Mouse (Mus musculus): ENCODE results near the gene Bhlhe40.

Bhlhe40 gene

DNA sequence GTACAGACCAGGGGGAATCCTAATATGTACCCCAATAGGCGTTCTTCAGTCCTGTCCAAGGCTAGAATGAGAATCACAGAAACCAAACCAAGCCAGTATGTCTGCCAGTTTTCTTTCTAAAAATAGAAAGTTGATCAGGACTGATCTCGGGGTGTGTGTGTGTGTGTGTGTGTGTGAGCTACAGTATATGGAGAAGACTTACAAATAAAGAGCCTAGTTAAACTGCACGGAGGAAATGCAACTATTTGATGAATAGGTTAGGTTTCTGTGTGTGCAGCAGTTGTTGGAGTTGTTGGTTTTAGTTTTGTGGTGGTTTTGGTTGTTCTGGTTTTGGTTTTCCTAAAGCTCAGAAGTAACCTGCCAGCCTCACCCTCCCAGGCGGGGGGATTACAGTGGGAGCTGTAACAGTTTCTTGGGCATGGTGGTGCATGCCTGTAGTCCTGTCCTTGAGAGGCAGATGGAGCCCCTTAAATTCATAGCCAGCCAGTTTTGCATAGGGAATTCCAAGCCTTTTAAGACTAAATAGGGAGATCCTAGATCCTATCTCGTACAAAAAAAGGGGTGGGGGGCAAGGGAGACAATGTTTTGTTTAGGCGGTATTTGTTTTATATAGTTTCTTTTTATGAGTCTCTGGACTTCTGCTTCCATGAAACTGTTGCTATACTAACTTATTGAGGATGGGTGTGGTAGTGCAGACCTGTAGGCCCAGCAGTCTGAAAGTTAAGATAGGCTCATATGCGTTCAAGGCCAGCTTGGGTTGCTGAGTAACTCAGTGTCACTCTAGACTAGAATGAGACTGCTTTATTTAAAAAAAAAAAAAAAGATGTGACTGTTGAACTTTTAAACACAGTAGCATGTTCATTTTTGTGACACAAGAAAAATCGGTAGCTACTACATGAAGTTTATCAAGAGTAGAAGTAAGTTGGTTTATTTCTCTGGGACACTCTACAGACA, 3.1 kb downstream of the Bhlhe40 start:
- DNase-seq (ENCODE audit: low read depth), result no peak

DNA sequence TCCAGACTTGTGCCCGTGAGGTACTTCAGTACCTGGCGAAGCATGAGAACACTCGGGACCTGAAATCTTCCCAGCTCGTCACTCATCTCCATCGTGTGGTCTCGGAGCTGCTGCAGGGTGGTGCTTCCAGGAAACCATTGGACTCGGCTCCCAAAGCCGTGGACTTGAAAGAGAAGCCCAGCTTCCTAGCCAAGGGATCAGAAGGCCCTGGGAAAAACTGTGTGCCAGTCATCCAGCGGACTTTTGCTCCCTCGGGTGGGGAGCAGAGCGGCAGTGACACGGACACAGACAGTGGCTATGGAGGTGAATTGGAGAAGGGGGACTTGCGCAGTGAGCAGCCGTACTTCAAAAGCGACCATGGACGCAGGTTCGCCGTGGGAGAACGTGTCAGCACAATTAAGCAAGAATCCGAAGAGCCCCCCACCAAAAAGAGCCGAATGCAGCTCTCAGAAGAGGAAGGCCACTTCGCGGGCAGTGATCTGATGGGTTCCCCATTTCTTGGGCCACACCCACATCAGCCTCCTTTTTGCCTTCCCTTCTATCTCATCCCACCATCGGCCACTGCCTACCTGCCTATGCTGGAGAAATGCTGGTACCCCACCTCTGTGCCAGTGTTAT, 4.2 kb downstream of the Bhlhe40 start:
- DNase-seq (ENCODE audit: low read depth), result no peak

DNA sequence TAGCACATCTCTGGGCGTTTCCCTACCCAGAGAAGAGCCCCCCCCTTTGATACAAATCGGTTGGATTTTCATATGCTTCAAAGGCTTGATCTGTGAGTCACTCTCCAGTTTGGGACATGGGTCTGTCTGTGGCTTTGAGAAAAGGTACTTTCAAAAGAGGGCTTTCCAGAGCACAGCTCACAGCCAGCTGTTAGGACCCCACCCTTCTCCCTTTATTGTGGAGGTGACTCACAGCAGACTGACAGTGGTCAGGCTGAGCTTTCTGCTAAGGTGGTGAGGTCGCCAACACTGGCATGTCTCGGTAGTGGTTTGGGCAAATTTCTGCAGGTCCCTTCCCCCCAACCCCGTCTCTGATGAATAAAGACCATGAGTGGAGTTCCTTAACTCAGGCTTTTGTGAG, 5.2 kb downstream of the Bhlhe40 start:
- DNase-seq (ENCODE audit: low read depth), result no peak

DNA sequence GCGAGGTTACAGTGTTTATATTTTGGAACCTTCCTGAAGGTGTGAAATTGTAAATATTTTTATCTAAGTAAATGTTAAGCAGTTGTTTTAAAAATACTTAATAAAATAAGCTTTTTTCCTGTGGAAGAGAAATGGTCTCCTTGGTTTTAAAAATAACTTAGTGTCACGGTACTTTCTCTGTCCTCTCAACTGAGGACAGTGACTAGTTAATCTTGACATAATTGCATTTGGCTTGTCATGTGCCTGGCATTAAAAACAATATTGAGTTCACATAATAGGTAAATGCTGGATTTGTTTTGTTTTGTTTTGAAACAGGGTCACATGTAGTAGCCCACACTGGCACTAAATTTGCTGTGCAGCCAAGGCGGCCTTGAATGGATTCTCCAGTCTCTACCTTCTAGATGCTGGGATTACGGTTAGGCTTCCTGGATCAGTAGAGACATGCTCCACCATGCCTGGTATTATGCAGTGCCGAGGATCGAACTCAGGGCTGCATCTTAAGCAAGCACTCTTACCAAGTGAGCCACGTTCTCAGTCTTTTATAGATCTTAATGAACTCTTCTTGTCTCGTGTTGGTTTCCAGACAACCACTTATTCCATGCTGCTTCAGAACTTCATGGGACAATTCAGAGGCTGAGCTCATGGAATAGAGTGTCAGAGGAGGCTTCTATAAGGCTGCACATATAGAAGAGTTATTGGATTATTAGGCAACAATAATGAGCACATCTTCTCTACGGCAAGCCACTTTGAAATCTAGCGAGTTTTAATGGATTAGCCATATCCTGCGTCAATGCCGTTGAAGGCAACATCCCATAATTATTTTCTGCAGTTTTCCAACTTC, 6.4 kb downstream of the Bhlhe40 start:
- DNase-seq (ENCODE audit: low read depth), result no peak

DNA sequence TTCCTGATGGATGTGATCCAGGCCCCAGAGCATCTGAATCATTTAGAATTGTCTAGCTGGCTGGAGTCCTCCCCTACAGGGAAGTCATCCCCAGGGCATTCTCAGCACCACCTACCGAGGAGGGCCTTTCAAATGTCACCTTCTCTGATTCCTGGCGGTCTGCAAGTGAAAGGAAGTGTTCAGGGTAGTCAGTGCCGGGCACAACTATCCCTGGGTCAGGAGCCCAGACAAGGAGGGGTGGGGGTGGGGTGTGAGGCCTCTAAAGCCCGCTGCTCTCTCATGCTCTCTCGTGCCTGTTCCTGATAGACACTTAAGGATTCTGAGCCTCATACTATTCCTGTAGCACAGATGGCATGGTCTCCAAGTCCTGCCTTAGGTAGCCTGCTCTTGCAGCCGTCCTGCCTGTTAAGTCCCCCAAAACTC, 7.2 kb downstream of the Bhlhe40 start:
- DNase-seq (ENCODE audit: low read depth), result no peak

DNA sequence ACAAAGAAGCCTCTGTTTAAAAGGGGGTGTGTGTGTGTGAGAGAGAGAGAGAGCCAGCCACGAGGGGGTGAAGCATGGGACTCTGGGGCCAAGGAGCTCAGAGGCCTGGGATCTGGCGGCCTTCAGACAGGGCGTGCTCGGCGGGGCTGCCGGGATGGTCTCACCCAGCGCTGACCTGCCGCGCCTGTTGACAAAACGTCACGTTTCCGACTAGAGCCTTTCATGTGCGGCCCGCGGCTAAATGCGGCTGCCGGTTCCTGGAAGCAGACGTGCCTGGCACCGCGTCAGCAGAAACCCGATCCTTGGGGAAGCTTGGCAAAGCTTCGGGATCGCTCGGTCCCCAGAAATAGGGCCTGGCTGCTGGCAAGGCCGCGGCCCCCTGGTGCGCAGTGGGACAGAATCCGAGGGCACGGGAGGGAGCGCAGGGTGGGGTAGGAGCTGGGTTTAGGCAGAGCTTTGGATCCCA, 7.9 kb downstream of the Bhlhe40 start:
- peak; percentile 47 for DNase-seq (ENCODE audit: low read depth)

DNA sequence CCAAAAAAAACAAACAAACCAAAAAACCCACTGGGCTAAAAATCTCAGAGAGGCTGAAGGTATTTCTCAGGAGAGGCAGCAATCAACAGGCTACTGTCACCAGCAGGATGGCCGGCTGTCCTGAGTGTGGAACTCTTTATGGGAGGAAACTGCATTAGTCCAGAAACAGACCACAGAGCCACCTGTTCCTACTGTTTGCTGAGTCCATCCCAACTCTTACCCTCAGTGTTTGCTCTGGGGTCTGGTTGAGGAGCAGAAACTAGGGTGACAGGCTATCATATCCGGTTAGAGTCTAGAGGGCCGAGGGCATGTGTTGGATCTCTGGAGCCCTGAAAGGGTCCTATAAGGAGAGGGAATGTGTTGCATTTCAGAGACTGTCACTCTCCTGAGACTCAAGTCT, 9.8 kb downstream of the Bhlhe40 start:
- no peak for DNase-seq (ENCODE audit: low read depth)

DNA sequence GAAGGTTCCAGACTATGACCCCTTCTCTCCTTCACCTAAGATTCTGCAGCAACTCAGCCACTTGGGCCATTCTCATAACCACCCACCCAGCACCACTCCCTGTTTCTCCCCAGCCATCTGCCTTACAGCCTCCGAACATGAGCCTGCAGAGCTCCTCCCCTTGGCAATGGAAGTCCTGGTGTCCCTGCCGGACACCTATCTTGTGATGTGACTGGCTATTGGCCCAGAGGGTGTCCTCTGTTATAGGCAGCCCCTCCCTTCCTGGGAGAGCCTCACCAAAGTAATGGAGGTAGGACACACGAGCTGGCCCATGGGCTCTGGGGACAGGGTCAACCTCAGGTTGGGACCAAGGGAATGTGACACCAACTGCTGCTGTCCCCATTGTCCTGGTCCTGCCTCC, 10.4 kb downstream of the Bhlhe40 start:
- DNase-seq (ENCODE audit: low read depth), result no peak

DNA sequence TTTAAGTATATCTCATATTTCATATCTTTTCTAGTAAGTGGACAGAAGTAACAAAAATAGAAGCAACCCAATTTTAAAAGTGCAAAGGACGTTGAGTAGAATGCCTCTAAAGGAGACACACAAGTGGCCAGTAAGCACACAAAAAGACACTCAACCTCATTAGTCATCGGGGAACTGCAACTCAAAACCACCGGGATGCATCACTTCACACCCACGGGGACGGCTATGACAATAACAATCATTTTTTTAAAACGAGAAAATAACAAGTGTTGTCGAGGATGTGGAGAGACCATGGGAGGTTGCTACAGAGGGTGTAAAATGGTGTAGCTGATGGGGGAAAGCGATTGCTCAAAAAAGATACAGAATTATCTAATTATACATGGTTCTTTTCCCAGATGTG, 11.7 kb downstream of the Bhlhe40 start:
- no peak for DNase-seq (ENCODE audit: low read depth)

DNA sequence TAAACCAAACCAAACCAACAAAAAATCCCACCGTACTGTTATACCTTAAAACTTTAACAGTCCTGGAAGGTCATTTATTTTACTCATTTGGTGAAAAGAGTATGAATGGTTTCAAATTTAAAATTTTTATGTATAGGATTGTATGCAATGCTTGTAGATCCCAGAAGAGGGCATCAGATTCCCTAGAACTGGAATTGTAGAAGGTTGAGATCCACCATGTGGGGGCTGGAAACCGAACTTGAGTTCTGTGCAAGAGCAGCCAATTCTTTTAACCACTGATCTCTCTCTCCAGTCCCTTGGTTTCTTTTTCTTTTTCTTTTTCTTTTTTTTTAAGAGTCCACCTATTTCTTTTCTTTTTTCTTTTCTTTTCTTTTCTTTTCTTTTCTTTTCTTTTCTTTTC, 13.8 kb downstream of the Bhlhe40 start:
- DNase-seq (ENCODE audit: low read depth), result no peak

DNA sequence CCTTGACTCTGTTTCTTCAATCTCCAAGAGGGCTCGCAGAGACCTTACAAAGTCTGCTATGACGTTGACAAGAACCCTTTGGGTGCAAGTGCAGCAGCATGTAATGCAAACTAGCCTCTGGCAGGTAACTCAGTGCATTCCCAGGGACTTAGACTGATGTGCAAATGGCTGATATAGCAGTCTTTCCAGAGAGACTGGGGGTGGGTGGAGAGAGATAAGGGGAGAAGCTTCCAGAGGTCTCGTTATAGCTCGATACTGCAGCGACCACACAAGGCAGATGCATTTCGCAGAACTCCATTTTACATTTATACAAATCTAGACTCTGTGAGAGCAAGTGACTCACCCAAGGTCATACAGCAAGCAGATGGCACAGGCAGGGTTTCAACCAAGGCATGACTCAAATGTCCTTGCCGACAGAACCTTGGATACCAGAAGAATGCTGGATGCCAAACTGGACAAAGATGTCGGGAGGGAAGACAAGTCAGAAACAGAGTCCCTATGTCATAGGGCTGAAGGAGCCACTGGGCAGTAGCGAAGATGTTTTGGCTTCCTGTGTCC, 16.4 kb downstream of the Bhlhe40 start:
- DNase-seq (ENCODE audit: low read depth), result no peak

DNA sequence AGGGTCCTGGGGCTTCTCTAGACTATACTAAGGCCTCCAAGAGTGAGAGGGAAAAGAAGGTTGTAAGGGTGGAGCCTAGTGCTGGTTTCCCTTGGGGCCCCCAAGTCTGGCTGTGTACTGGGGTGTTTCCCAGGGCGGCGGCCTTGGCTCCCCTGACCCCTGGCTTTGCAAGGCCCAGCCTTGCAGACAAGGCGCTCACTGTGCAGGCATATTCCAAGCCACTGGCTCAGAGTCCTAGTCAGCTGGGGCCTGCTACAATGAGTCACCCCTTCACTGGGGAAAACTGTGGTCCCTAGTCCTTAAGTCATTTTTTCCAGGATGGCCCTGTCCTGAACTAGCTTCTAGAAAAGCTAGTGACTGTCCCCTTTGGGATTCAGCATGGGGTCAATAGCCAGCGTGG, 17.3 kb downstream of the Bhlhe40 start:
- DNase-seq (ENCODE audit: low read depth), result no peak

DNA sequence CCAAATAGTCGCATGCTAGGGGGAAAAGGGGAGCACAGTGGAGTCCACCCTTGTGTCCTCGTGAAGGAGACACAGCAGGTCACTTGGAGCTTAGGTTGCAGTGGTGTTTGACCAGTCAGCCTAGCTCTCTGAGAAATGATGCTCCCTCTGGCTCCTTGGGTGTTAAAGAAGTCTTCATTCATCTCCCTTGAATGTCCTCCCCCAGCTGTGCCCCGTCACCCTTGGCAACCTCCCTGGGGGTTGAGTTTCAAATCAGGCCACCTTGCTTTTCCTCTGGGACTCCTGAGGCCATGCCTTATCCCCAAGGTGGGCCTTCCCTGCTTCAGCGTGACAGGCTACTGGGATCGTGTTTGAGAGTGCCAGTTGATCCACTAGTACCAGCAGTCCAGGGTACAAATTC, 17.8 kb downstream of the Bhlhe40 start:
- DNase-seq (ENCODE audit: low read depth), result no peak

DNA sequence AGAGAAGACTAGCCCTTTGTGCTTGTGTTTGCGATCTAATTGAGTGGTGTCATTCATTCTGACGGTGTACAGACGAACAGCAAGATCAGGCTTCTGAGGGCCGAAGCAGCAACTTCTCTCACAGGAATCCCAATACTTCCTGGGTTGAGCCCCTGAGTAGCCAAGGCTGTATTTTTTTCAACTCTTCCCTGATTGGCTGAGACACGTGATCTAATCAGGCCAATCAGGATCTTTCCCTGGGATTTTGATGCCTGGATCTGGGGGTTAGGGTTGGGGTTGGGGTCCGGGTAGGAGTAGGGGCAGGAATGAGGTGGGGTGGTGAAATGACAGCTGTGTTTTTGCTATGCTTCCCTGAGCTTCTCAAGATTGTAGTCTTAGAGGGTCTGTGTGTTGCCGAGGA, 20.1 kb downstream of the Bhlhe40 start:
- DNase-seq (ENCODE audit: low read depth), result no peak

DNA sequence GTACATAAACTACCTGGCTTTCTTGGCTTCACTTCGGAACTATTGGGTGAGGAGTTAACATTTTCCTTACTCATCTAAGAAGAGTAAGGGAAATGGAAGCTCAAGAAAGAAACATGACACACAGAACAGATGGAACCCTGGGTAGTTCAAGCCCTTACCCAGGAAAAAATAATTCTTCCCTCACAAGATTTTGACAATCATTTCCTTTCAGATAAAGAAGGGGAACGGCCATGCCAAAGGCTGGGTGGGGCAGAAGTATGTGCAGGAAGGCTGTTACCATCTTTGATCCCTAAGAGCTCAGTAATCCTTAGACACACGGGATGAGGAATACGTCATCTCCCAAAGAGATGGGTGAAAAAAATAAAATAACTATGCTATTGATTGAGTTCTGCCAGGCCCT, 20.7 kb downstream of the Bhlhe40 start:
- no peak for DNase-seq (ENCODE audit: low read depth)

DNA sequence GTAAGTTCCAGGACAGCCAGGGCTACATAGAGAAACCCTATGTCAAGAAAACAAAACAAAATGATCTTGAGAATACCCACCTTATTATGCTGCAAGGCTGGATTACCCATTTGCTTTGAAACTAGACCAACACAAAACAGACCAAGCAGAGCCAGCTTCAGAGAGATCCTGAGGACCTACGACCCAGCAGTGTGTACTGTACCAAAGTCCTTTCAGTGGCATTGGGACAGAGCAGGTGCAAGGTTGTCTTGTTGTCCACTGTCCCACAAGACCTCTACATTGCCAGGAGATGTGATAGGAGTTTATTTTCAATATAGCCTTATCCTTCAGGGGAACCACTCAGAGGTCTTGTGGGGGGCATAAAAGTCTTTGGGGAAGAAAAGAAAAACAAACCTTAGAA, 22.7 kb downstream of the Bhlhe40 start:
- DNase-seq (ENCODE audit: low read depth), result no peak

DNA sequence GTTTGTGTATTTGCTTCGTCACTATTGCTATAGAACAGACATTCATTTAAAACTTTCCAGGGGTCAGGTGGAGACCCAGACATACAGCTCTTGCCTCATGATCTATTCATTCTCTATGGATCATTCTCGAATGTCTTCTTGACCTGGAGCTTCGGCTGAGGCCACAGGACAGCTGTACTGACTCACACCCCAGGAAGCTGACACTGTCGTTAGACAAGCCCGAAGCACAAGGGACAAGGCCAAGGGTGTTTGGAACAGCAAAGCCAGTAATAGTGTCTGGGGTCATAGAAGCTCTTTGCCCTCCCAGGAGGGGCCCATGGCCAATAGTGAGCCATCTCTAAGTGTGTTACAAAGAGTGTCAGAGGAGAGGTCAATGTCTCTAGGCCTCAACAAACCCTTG, 24.0 kb downstream of the Bhlhe40 start:
- DNase-seq (ENCODE audit: low read depth), result no peak

DNA sequence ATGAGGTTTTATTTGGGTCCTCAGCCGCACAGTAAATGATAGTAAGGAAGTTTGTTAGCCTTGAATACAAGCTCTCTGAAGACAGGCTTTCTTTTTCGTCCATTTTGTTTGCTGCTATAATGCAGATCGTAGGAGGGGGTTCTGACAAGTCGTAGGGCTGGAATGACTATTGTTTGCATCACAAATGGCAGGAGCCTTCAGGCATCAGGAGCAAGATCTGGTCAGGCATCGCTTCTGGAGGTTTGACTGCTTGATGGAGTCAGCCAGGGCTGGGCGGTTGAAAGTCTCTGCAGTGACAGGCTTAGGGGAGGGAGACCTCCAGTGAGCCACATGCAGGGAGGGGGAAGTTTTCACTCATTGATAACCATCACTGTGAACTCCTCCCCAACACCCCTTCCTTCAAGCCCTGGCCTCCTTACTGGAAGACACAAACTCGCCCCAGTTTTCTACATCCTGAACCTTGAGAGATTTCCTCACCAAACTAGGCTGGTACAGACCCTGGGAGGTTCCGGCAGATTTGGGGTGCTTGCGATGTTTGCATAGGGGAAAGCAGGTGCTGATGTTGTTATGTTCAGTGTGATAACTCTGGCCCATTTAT, 25.4 kb downstream of the Bhlhe40 start:
- DNase-seq (ENCODE audit: low read depth), result no peak

DNA sequence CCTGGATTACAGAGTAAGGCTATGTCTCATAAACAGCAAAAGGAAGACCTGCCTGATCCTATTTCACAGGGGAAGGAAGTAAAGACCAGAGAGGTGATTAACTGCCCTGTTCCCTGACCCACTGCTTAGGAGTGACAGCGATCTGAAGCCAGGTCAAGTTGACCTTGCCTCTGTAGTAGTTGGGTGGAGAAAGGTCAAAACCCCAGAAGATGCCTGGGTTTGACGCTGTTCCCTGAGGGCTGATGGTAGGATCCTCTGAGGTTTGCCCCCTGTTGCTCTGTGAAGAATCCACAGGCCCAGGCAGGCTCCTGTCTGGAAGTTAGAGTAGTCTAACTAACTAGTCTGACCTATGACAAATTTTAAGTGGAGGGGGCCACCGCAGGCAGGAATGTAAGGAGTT, 26.5 kb downstream of the Bhlhe40 start:
- no peak for DNase-seq (ENCODE audit: low read depth)

DNA sequence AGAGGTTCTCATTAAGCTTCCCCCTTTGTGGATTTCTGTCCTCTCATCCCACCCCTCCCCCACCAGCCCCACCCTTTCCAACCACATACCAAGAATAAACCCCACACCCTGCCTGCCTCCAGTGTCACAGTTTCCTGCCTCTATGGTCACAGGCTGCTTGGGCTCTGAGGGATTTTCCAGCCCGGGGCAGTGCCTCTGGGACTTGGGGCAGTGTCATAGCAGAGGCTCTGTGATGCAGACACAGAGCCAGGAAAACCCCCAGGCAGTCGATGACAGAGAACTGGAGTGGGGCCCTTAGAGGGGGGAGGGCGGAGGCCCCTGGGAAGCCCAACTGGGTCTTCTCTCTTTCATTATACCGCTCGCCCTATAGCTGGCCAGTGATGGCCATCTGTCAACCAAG, 27.9 kb downstream of the Bhlhe40 start:
- DNase-seq (ENCODE audit: low read depth), result peak; percentile 25

DNA sequence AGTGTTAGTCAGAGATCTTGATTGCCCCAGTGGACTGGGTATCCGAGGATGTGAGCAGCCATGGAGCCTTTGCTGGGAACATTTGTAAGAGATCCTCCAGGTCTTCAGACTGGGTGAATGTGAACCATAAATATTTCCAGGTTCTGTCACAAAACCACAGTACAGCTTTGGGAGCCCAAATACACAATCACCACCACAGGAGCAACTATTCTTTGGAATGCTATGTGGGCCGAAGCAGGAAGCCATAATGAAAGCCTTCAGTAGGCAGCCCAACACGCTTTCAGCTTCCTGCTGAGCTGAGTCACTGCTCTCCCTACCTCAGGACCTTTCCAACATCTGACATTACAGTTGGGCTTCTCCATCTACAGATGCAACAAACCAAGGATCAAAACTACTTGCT, 32.6 kb downstream of the Bhlhe40 start:
- no peak for DNase-seq (ENCODE audit: low read depth)
